Mouse (Mus musculus) stomach, embryonic 15.5 days (tissue): ENCODE data around the gene Cfap206. TPM values are rescaled to one million over a fixed set of nuclear protein-coding genes. Genes with fewer than 3 reads are reported as not detected.
A peak's percentile ranks its signal among the peaks of the same experiment; 100 is the strongest.

Experiments
- ATAC-seq: fragments of 200-750 bp; cut with Nextera tagmentation; 2 replicates; pipeline ENCODE4 v1.8.0; 2017; ENCODE audit warnings: low read depth, moderate number of reproducible peaks, moderate TSS enrichment; ENCODE audit not compliant: insufficient read depth, low FRiP score
- H3K27ac ChIP-seq: fragments of 300-500 bp; sonication (generic); 2 replicates; pipeline ENCODE4 v1.5.1; 2015; ENCODE audit warnings: mild to moderate bottlenecking, inconsistent platforms
- H3K27me3 ChIP-seq: fragments of 300-500 bp; sonication (generic); replicated peaks from 2 replicates; pipeline ENCODE4 v1.6.1; 2015; ENCODE audit warnings: inconsistent platforms
- H3K36me3 ChIP-seq: fragments of 300-500 bp; sonication (generic); 2 replicates; pipeline ENCODE4 v1.6.1; 2015; ENCODE audit warnings: inconsistent platforms
- H3K4me1 ChIP-seq: fragments of 300-500 bp; sonication (generic); 2 replicates; pipeline ENCODE4 v1.6.1; 2015; ENCODE audit warnings: inconsistent platforms
- H3K4me2 ChIP-seq: fragments of 300-500 bp; sonication (generic); 2 replicates; pipeline ENCODE4 v1.6.1; 2015; ENCODE audit warnings: mild to moderate bottlenecking, inconsistent platforms
- H3K4me3 ChIP-seq: fragments of 300-500 bp; sonication (generic); replicated peaks from 2 replicates; pipeline ENCODE4 v1.5.1; 2015; ENCODE audit warnings: inconsistent platforms
- H3K9ac ChIP-seq: fragments of 300-500 bp; sonication (generic); 2 replicates; pipeline ENCODE4 v1.6.1; 2015; ENCODE audit warnings: inconsistent platforms
- H3K9me3 ChIP-seq: fragments of 300-500 bp; sonication (generic); 2 replicates; pipeline ENCODE4 v1.6.1; 2016; ENCODE audit warnings: inconsistent platforms
- WGBS: fragments of 180-500 bp; shearing (Covaris S2); methylation state at CpG from one replicate; pipeline ENCODE4 v1.1.7; 2015; 5-methylcytosine and 5-hydroxymethylcytosine counted together
- polyA plus RNA-seq: library from polyadenylated mRNA; unstranded; fragments of >200 nt; fragmentation: Nextera tagmentation; extraction: Ambion mirVana; gene quantifications from 2 replicates; pipeline ENCODE4 v1.2.1, GENCODE M21; 2015

The Cfap206 gene
- polyA plus RNA-seq, 1 experiment from 2014 or later = 0.27 TPM

- H3K27ac ChIP-seq = no peak overlapping the region
- no peak overlapping the region for H3K9ac ChIP-seq
- no peaks in the 10 kb centered on the region for H3K4me1 ChIP-seq
- 96% methylated on average over 12 of the region's 12 CpGs for WGBS
- H3K4me3 ChIP-seq = no peak overlapping the region
- no peaks in the 10 kb centered on the region for H3K36me3 ChIP-seq
- no peak overlapping the region for H3K4me2 ChIP-seq
- no peak for ATAC-seq
- no peaks in the 10 kb centered on the region for H3K9me3 ChIP-seq
- no peaks in the 10 kb centered on the region for H3K27me3 ChIP-seq
These were observed 10.6 kb downstream of the Cfap206 start for GRCm38 (mm10) chr4:34719421-34719820.

GRCm38 (mm10) chr4:34715062-34715461, 14.9 kb downstream of the Cfap206 start:
- H3K27ac ChIP-seq = no peak overlapping the region
- no peak for ATAC-seq

GRCm38 (mm10) chr4:34708127-34708526, 21.9 kb downstream of the Cfap206 start:
- H3K4me2 ChIP-seq = no peak overlapping the region
- H3K4me1 ChIP-seq = no peaks in the 10 kb centered on the region
- 70% methylated on average over 3 of the region's 3 CpGs for WGBS
- no peaks in the 10 kb centered on the region for H3K36me3 ChIP-seq
- ATAC-seq = no peak
- no peaks in the 10 kb centered on the region for H3K27me3 ChIP-seq
- no peaks in the 10 kb centered on the region for H3K9me3 ChIP-seq
- H3K4me3 ChIP-seq = no peak overlapping the region
- H3K9ac ChIP-seq = no peak overlapping the region
- no peak overlapping the region for H3K27ac ChIP-seq

More at GRCm38 (mm10) chr4:34715062-34715461, 14.9 kb downstream of the Cfap206 start:
- WGBS = 94% methylated on average over 1 of the region's 1 CpGs
- H3K36me3 ChIP-seq = no peaks in the 10 kb centered on the region
- H3K4me1 ChIP-seq = no peaks in the 10 kb centered on the region
- H3K4me3 ChIP-seq = no peak overlapping the region
- H3K9ac ChIP-seq = no peak overlapping the region
- H3K27me3 ChIP-seq = no peaks in the 10 kb centered on the region
- no peaks in the 10 kb centered on the region for H3K9me3 ChIP-seq
- no peak overlapping the region for H3K4me2 ChIP-seq

- no peak for ATAC-seq
- 63% methylated on average over 3 of the region's 3 CpGs for WGBS
These were observed 22.8 kb downstream of the Cfap206 start for GRCm38 (mm10) chr4:34707248-34707647.

GRCm38 (mm10) chr4:34703029-34703428, 27.0 kb downstream of the Cfap206 start:
- H3K4me3 ChIP-seq = no peak overlapping the region
- no peak for ATAC-seq

More at GRCm38 (mm10) chr4:34707248-34707647, 22.8 kb downstream of the Cfap206 start:
- H3K36me3 ChIP-seq = no peaks in the 10 kb centered on the region
- H3K9ac ChIP-seq = no peak overlapping the region
- no peaks in the 10 kb centered on the region for H3K27me3 ChIP-seq
- H3K4me2 ChIP-seq = no peak overlapping the region
- H3K9me3 ChIP-seq = no peaks in the 10 kb centered on the region
- H3K27ac ChIP-seq = no peak overlapping the region
- no peak overlapping the region for H3K4me3 ChIP-seq
- no peaks in the 10 kb centered on the region for H3K4me1 ChIP-seq

GRCm38 (mm10) chr4:34702231-34702630, 27.8 kb downstream of the Cfap206 start:
- 95% methylated on average over 11 of the region's 11 CpGs for WGBS

More at GRCm38 (mm10) chr4:34703029-34703428, 27.0 kb downstream of the Cfap206 start:
- H3K9ac ChIP-seq = no peak overlapping the region
- no peaks in the 10 kb centered on the region for H3K4me1 ChIP-seq
- WGBS = 65% methylated on average over 4 of the region's 4 CpGs
- H3K9me3 ChIP-seq = no peaks in the 10 kb centered on the region
- no peaks in the 10 kb centered on the region for H3K27me3 ChIP-seq
- H3K36me3 ChIP-seq = no peaks in the 10 kb centered on the region
- H3K4me2 ChIP-seq = no peak overlapping the region
- no peak overlapping the region for H3K27ac ChIP-seq

GRCm38 (mm10) chr4:34701528-34701927, 28.5 kb downstream of the Cfap206 start:
- Histone ChIP-seq H3K4me1 (no peaks in the 10 kb centered on the region), H3K27me3 (no peaks in the 10 kb centered on the region), H3K4me3 (no peak overlapping the region), H3K9me3 (no peaks in the 10 kb centered on the region), H3K36me3 (no peaks in the 10 kb centered on the region), H3K9ac (no peak overlapping the region), H3K4me2 (no peak overlapping the region), H3K27ac (no peak overlapping the region)
- ATAC-seq = no peak
- WGBS = 57% methylated on average over 5 of the region's 5 CpGs

More at GRCm38 (mm10) chr4:34702231-34702630, 27.8 kb downstream of the Cfap206 start:
- Histone ChIP-seq H3K27ac (no peak overlapping the region), H3K9ac (no peak overlapping the region), H3K9me3 (no peaks in the 10 kb centered on the region), H3K4me1 (no peaks in the 10 kb centered on the region), H3K27me3 (no peaks in the 10 kb centered on the region), H3K36me3 (no peaks in the 10 kb centered on the region), H3K4me2 (no peak overlapping the region), H3K4me3 (no peak overlapping the region)
- no peak for ATAC-seq

GRCm38 (mm10) chr4:34688021-34688420, 42.0 kb downstream of the Cfap206 start:
- Histone ChIP-seq H3K4me3 (no peak overlapping the region), H3K27me3 (no peaks in the 10 kb centered on the region), H3K4me1 (no peaks in the 10 kb centered on the region), H3K4me2 (peak overlapping the region; percentile 27; the same call in 1 of the 2 replicates), H3K9me3 (no peaks in the 10 kb centered on the region), H3K36me3 (no peaks in the 10 kb centered on the region), H3K27ac (no peak overlapping the region), H3K9ac (no peak overlapping the region)
- 60% methylated on average over 3 of the region's 3 CpGs for WGBS
- ATAC-seq = no peak

- no peaks in the 10 kb centered on the region for H3K36me3 ChIP-seq
- H3K4me3 ChIP-seq = peak within 1 kb of the TSS; percentile 68
- H3K27ac ChIP-seq = peak within 1 kb of the TSS; percentile 89
- no peaks in the 10 kb centered on the region for H3K4me1 ChIP-seq
- peak within 1 kb of the TSS; percentile 82 for H3K9ac ChIP-seq
- H3K9me3 ChIP-seq = no peaks in the 10 kb centered on the region
- no peaks in the 10 kb centered on the region for H3K27me3 ChIP-seq
- peak within 1 kb of the TSS; percentile 57 for H3K4me2 ChIP-seq
- peak; percentile 96 for ATAC-seq
- WGBS = under 1% methylated on average over 64 of the region's 65 CpGs
These were observed 43.0 kb downstream of the Cfap206 start, which contains the start of gene Slc35a1 for GRCm38 (mm10) chr4:34686874-34687567. TSS of gene Slc35a1 (minus strand) at chr4:34687438.

- Histone ChIP-seq H3K27me3 (no peaks in the 10 kb centered on the region), H3K4me2 (no peak overlapping the region), H3K4me3 (no peak overlapping the region), H3K27ac (no peak overlapping the region), H3K36me3 (peaks cover 6% of the 10 kb centered on the region; the same call in 1 of the 2 replicates), H3K9ac (no peak overlapping the region), H3K9me3 (no peaks in the 10 kb centered on the region), H3K4me1 (no peaks in the 10 kb centered on the region)
- WGBS = 83% methylated on average over 5 of the region's 5 CpGs
- ATAC-seq = no peak
These were observed 49.5 kb downstream of the Cfap206 start for GRCm38 (mm10) chr4:34680530-34680929.

- no peaks in the 10 kb centered on the region for H3K27me3 ChIP-seq
- ATAC-seq = no peak
- no peak overlapping the region for H3K9ac ChIP-seq
- H3K36me3 ChIP-seq = peaks cover 14% of the 10 kb centered on the region; the same call in 1 of the 2 replicates
- no peak overlapping the region for H3K4me2 ChIP-seq
- H3K4me1 ChIP-seq = no peaks in the 10 kb centered on the region
- H3K27ac ChIP-seq = no peak overlapping the region
- no peak overlapping the region for H3K4me3 ChIP-seq
- 86% methylated on average over 5 of the region's 5 CpGs for WGBS
- H3K9me3 ChIP-seq = no peaks in the 10 kb centered on the region
These were observed 56.3 kb downstream of the Cfap206 start for GRCm38 (mm10) chr4:34673721-34674120.

- no peaks in the 10 kb centered on the region for H3K9me3 ChIP-seq
- no peak for ATAC-seq
- H3K4me3 ChIP-seq = no peak overlapping the region
- no peaks in the 10 kb centered on the region for H3K4me1 ChIP-seq
- WGBS = 84% methylated on average over 5 of the region's 5 CpGs
- H3K9ac ChIP-seq = no peak overlapping the region
- H3K4me2 ChIP-seq = no peak overlapping the region
- H3K27ac ChIP-seq = no peak overlapping the region
- peaks cover 28% of the 10 kb centered on the region for H3K36me3 ChIP-seq
- H3K27me3 ChIP-seq = no peaks in the 10 kb centered on the region
These were observed 62.1 kb downstream of the Cfap206 start for GRCm38 (mm10) chr4:34667923-34668322.
